Mouse (Mus musculus) olfactory bulb, adult 2 months (tissue): ENCODE results near the gene Clcn5.

Source experiments
- CTCF ChIP-seq: fragments of 200-500 bp; IDR thresholded peaks from 2 replicates; pipeline ENCODE4 v1.5.1; 2012; ENCODE audit warnings: low read depth, mild to moderate bottlenecking, low read length, moderate library complexity; ENCODE audit not compliant: insufficient read depth
- POLR2A ChIP-seq: fragments of 200-500 bp; IDR thresholded peaks from 2 replicates; pipeline ENCODE4 v1.6.1; 2012; ENCODE audit warnings: mild to moderate bottlenecking, low read depth, low read length, moderate library complexity; ENCODE audit not compliant: insufficient read depth

DNA sequence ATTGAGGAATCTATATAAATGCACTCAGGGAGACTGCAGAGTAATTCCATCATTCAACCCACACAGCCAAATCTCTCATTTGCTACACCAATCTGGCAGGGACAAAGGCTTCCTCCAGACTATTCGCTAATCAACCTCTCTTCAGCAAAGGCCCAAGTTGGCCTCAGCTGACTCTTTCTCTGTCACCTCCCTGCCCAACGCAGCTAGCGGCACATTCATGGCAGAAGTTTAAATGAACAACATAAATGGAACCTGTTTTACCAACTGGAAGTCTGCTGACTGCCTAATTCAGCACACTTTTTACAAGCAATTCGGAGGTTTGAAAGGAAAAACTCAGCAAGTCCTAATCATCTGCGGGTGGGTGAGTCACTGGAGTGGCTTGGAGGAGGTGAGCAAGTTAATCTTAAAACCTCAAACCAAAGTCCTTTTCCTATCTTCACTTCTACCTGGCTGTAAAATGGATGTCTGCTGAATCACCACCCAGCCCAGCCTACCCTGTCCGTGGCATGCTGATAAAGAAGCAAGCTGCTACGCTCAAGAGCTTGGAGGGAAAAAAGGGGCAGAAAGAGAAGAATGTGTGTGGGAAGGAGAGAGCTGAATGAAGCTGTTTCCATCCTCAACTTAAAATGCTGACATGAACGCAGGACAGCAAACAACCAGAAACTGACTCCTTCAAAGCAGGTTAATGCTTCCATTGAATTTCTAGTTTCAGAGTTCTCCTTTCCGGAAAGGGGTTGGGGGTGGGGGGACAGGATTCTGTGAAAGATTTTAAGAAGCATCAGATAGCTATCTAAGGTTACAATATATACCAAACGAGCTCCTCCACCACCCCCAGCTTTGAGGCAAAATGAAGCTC lies 131.5 kb downstream of the Clcn5 start:
- TF ChIP-seq POLR2A, result no peak
- no peak for TF ChIP-seq CTCF
